Mouse (Mus musculus) liver, embryonic 11.5 days (tissue): Measurements from ENCODE around the gene Dnmt3b. TPM values are rescaled to one million over a fixed set of nuclear protein-coding genes. Genes with fewer than 3 reads are reported as not detected.

Experiments used
- polyA plus RNA-seq: library from polyadenylated mRNA; unstranded; fragments of >200 nt; fragmentation: Nextera tagmentation; extraction: Ambion mirVana; gene quantifications from 2 replicates; pipeline ENCODE4 v1.2.1, GENCODE M21; 2014

Gene Dnmt3b
- polyA plus RNA-seq, 1 experiment from 2014 or later: 27.2 TPM

Other genes starting within 250 kb of the Dnmt3b start
- gene 4930404H24Rik, start 156.7 kb upstream of the Dnmt3b start, polyA plus RNA-seq: not detected in 2 replicates
- 14.1 and 15.8 TPM in 2 replicates for gene Nol4l, start 119.5 kb upstream of the Dnmt3b start, polyA plus RNA-seq
- 65.1 and 66.8 TPM in 2 replicates for gene Commd7, start 16.7 kb upstream of the Dnmt3b start, polyA plus RNA-seq
- gene Dnmt3c, start 47.2 kb downstream of the Dnmt3b start, polyA plus RNA-seq: 0.49 and 0.77 TPM in 2 replicates
- gene Mapre1, start 91.8 kb downstream of the Dnmt3b start, polyA plus RNA-seq: 235 and 274 TPM in 2 replicates
- gene Efcab8, start 130.5 kb downstream of the Dnmt3b start, polyA plus RNA-seq: 0.07 TPM in 1 of 2 replicates, not detected in the other
- gene Sun5, start 221.6 kb downstream of the Dnmt3b start, polyA plus RNA-seq: not detected in 2 replicates
- gene Bpifb2, start 225.6 kb downstream of the Dnmt3b start, polyA plus RNA-seq: not detected in 2 replicates